Mouse (Mus musculus): ENCODE results near the gene Gm10188. TPM values are rescaled to one million over a fixed set of nuclear protein-coding genes. Genes with fewer than 3 reads are reported as not detected.

Gene Gm10188
- polyA plus RNA-seq, 1 experiment, result not detected

GRCm38 (mm10) chr1:132222166-132222565 lies 7.4 kb downstream of the Gm10188 start:
- Histone ChIP-seq H3K4me3 (ENCODE audit: low read depth, low read length) (no peak overlapping the region), H3K9ac (ENCODE audit: low read depth, poor library complexity, severe bottlenecking) (no peak overlapping the region), H3K27me3 (ENCODE audit: control insufficient read depth, insufficient read depth, low read length, poor library complexity, severe bottlenecking) (no peaks in the 10 kb centered on the region), H3K4me1 (ENCODE audit: control insufficient read depth, insufficient read depth, low read length) (no peaks in the 10 kb centered on the region), H3K9me3 (replicated peaks; ENCODE audit: control insufficient read depth, insufficient read depth, low read length, poor library complexity, severe bottlenecking) (no peaks in the 10 kb centered on the region), H3K27ac (ENCODE audit: insufficient read depth, low read length) (no peak overlapping the region), H3K36me3 (ENCODE audit: control insufficient read depth, insufficient read depth, low read length, poor library complexity, severe bottlenecking) (no peaks in the 10 kb centered on the region)
- TF ChIP-seq POLR2A (IDR thresholded peaks at IDR 0.05; ENCODE audit: insufficient read depth, low read length) (no peak), CTCF (IDR thresholded peaks at IDR 0.05; ENCODE audit: low read depth, low read length) (no peak), EP300 (IDR thresholded peaks at IDR 0.05; ENCODE audit: insufficient read depth, low read depth, low read length) (no peak)

GRCm38 (mm10) chr1:132221627-132222026 lies 7.9 kb downstream of the Gm10188 start:
- H3K4me1 ChIP-seq (ENCODE audit: control insufficient read depth, insufficient read depth, low read length), result no peaks in the 10 kb centered on the region
- no peak overlapping the region for H3K27ac ChIP-seq (ENCODE audit: insufficient read depth, low read length)
- H3K36me3 ChIP-seq (ENCODE audit: control insufficient read depth, insufficient read depth, low read length, poor library complexity, severe bottlenecking), result no peaks in the 10 kb centered on the region
- H3K9me3 ChIP-seq (replicated peaks; ENCODE audit: control insufficient read depth, insufficient read depth, low read length, poor library complexity, severe bottlenecking), result no peaks in the 10 kb centered on the region
- no peak for TF ChIP-seq POLR2A (IDR thresholded peaks at IDR 0.05; ENCODE audit: insufficient read depth, low read length)
- TF ChIP-seq CTCF (IDR thresholded peaks at IDR 0.05; ENCODE audit: low read depth, low read length), result no peak
- no peak for TF ChIP-seq EP300 (IDR thresholded peaks at IDR 0.05; ENCODE audit: insufficient read depth, low read depth, low read length)
- no peaks in the 10 kb centered on the region for H3K27me3 ChIP-seq (ENCODE audit: control insufficient read depth, insufficient read depth, low read length, poor library complexity, severe bottlenecking)
- no peak overlapping the region for H3K4me3 ChIP-seq (ENCODE audit: low read depth, low read length)
- H3K9ac ChIP-seq (ENCODE audit: low read depth, poor library complexity, severe bottlenecking), result no peak overlapping the region

DNA sequence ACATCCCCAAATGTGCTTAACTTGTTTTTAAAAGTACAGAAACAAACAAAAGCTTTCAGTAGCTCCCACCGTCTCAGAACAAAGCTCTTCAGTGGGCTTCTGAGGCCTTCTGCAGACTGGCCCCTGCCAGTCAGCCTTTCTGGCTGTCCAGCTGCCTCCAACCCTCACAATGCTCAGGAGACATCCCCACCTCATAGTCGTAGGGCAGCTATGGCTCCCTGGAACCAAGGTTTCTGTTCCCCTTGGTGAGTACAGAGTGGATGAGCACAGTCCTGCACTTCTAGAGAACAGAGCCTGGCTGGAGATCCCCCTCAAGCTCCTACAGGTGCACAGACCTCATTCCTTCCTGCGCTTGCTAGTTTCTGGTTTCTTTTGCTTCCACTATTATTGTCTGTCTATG lies 13.3 kb downstream of the Gm10188 start:
- Histone ChIP-seq H3K36me3 (ENCODE audit: control insufficient read depth, insufficient read depth, low read length, poor library complexity, severe bottlenecking) (no peaks in the 10 kb centered on the region), H3K27me3 (ENCODE audit: control insufficient read depth, insufficient read depth, low read length, poor library complexity, severe bottlenecking) (no peaks in the 10 kb centered on the region), H3K4me3 (ENCODE audit: low read depth, low read length) (no peak overlapping the region), H3K9ac (ENCODE audit: low read depth, poor library complexity, severe bottlenecking) (no peak overlapping the region), H3K27ac (ENCODE audit: insufficient read depth, low read length) (no peak overlapping the region), H3K9me3 (replicated peaks; ENCODE audit: control insufficient read depth, insufficient read depth, low read length, poor library complexity, severe bottlenecking) (no peaks in the 10 kb centered on the region), H3K4me1 (ENCODE audit: control insufficient read depth, insufficient read depth, low read length) (no peaks in the 10 kb centered on the region)
- TF ChIP-seq EP300 (IDR thresholded peaks at IDR 0.05; ENCODE audit: insufficient read depth, low read depth, low read length) (no peak), CTCF (IDR thresholded peaks at IDR 0.05; ENCODE audit: low read depth, low read length) (no peak), POLR2A (IDR thresholded peaks at IDR 0.05; ENCODE audit: insufficient read depth, low read length) (no peak)

DNA sequence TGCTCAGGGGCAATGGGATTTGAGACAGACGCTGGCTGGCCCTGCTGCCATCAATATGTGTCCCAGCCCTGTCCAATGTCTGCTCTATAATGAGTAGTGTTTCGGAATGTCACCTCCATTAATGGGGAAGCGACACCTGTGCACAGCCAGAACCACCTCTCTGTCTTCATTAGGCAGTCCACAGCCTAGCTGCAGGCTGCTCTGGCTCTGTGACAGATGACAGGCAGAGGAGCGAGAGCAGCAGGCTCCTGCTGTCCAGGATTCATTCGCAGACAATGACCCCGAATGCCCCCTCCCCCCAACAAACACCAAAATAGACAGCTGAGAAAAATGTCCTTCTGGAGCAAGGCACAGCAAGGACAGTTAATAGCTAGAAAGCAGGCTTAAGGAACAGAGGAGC lies 16.5 kb downstream of the Gm10188 start:
- Histone ChIP-seq H3K36me3 (ENCODE audit: control insufficient read depth, insufficient read depth, low read length, poor library complexity, severe bottlenecking) (no peaks in the 10 kb centered on the region), H3K27ac (ENCODE audit: insufficient read depth, low read length) (no peak overlapping the region), H3K9me3 (replicated peaks; ENCODE audit: control insufficient read depth, insufficient read depth, low read length, poor library complexity, severe bottlenecking) (no peaks in the 10 kb centered on the region), H3K27me3 (ENCODE audit: control insufficient read depth, insufficient read depth, low read length, poor library complexity, severe bottlenecking) (no peaks in the 10 kb centered on the region), H3K9ac (ENCODE audit: low read depth, poor library complexity, severe bottlenecking) (no peak overlapping the region), H3K4me1 (ENCODE audit: control insufficient read depth, insufficient read depth, low read length) (peaks cover 2% of the 10 kb centered on the region), H3K4me3 (ENCODE audit: low read depth, low read length) (no peak overlapping the region)
- TF ChIP-seq CTCF (IDR thresholded peaks at IDR 0.05; ENCODE audit: low read depth, low read length), result no peak
- no peak for TF ChIP-seq POLR2A (IDR thresholded peaks at IDR 0.05; ENCODE audit: insufficient read depth, low read length)
- no peak for TF ChIP-seq EP300 (IDR thresholded peaks at IDR 0.05; ENCODE audit: insufficient read depth, low read depth, low read length)

DNA sequence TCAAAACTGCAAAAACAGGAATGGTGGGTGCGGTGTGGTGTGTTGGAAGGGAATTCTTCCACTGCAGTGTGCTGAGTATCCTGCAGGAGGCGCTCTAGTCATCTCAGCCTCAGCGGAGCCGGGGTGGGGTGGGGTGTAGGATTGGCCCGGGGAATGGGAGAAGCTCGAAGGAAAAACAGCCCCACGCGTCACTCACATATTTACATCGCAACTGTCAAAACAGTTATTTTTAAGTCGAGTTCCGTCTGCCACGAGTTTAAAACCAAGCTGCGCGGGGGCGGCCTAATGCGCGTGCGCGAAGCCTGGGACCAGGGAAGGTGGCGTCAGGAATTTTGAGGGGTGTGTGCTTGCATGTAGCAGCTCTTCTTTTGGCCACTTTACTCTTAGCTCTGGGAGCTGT lies 17.3 kb downstream of the Gm10188 start:
- TF ChIP-seq EP300 (IDR thresholded peaks at IDR 0.05; ENCODE audit: insufficient read depth, low read depth, low read length) (no peak), CTCF (IDR thresholded peaks at IDR 0.05; ENCODE audit: low read depth, low read length) (peak; percentile 87)
- Histone ChIP-seq H3K27me3 (ENCODE audit: control insufficient read depth, insufficient read depth, low read length, poor library complexity, severe bottlenecking) (no peaks in the 10 kb centered on the region), H3K36me3 (ENCODE audit: control insufficient read depth, insufficient read depth, low read length, poor library complexity, severe bottlenecking) (no peaks in the 10 kb centered on the region), H3K9ac (ENCODE audit: low read depth, poor library complexity, severe bottlenecking) (peak overlapping the region; percentile 4; the same call in 1 of the 2 replicates), H3K4me3 (ENCODE audit: low read depth, low read length) (peak overlapping the region; percentile 62), H3K27ac (ENCODE audit: insufficient read depth, low read length) (no peak overlapping the region), H3K4me1 (ENCODE audit: control insufficient read depth, insufficient read depth, low read length) (peaks cover 8% of the 10 kb centered on the region), H3K9me3 (replicated peaks; ENCODE audit: control insufficient read depth, insufficient read depth, low read length, poor library complexity, severe bottlenecking) (no peaks in the 10 kb centered on the region)

DNA sequence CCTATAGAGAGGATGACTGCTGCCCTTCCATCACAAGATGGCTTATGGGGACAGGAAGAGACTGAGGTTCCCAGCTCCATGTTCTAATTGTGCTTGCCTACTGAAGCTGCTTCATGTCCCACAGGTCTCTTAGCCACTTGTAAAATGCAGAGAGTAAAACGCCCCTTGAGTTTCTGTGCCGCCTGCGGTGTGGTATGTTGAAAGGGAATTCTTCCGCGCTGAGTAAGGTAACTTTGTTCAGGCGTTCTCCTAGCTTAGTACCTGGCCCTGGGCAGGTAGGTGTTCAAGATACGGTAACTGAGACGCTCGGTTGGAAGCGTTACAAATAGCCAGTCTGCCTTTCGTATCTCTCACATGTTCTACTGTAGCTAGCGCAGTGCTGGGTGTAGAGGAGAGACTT lies 17.9 kb downstream of the Gm10188 start:
- no peak overlapping the region for H3K4me3 ChIP-seq (ENCODE audit: low read depth, low read length)

More for the DNA sequence above, 17.9 kb downstream of the Gm10188 start:
- Histone ChIP-seq H3K9ac (ENCODE audit: low read depth, poor library complexity, severe bottlenecking) (peak overlapping the region; percentile 4; the same call in 1 of the 2 replicates), H3K27me3 (ENCODE audit: control insufficient read depth, insufficient read depth, low read length, poor library complexity, severe bottlenecking) (no peaks in the 10 kb centered on the region), H3K4me1 (ENCODE audit: control insufficient read depth, insufficient read depth, low read length) (peaks cover 8% of the 10 kb centered on the region), H3K9me3 (replicated peaks; ENCODE audit: control insufficient read depth, insufficient read depth, low read length, poor library complexity, severe bottlenecking) (no peaks in the 10 kb centered on the region), H3K27ac (ENCODE audit: insufficient read depth, low read length) (no peak overlapping the region), H3K36me3 (ENCODE audit: control insufficient read depth, insufficient read depth, low read length, poor library complexity, severe bottlenecking) (no peaks in the 10 kb centered on the region)
- TF ChIP-seq EP300 (IDR thresholded peaks at IDR 0.05; ENCODE audit: insufficient read depth, low read depth, low read length) (no peak), POLR2A (IDR thresholded peaks at IDR 0.05; ENCODE audit: insufficient read depth, low read length) (no peak), CTCF (IDR thresholded peaks at IDR 0.05; ENCODE audit: low read depth, low read length) (no peak)

All from ES-Bruce4 (cell line).